Mouse (Mus musculus): ENCODE data around the gene H6pd. TPM values are rescaled to one million over a fixed set of nuclear protein-coding genes. Genes with fewer than 3 reads are reported as not detected.
A peak's percentile ranks its signal among the peaks of the same experiment; 100 is the strongest.

Gene H6pd
- total and polyA plus RNA-seq, 3 experiments, result 17.7 to 38.5 (median 25.1) TPM

- H3K79me2 ChIP-seq (replicated peaks; ENCODE audit: control insufficient read depth, extremely low read depth, insufficient read depth, poor library complexity, severe bottlenecking), result no peaks in the 10 kb centered on the region; the same call in 1 of the 2 replicates
- H3K4me2 ChIP-seq (ENCODE audit: insufficient read depth, low read depth, poor library complexity, severe bottlenecking), result no peak overlapping the region
- H3K9me3 ChIP-seq (replicated peaks; ENCODE audit: low read length), result no peaks in the 10 kb centered on the region
- no peaks in the 10 kb centered on the region for H3K27me3 ChIP-seq (replicated peaks)
- H3K4me3 ChIP-seq (replicated peaks in 1 of 3; ENCODE audit: low read depth in 2 of 3, low read length in 2 of 3, poor library complexity in 1 of 3), result peak overlapping the region in 1 of 3 experiments; percentile 34
- H3K27ac ChIP-seq (ENCODE audit: insufficient read depth, low read depth), result peak overlapping the region; percentile 51
- dilution Hi-C loops (cut with MboI; ENCODE audit: extremely low pct_ligation_motif_present, extremely low pct_unique_long_range_greater_than_20kb, low sequenced_read_pairs), result no loop called here
- no peak for DNase-seq (ENCODE audit: extremely low read depth)
- peaks cover 20 to 81% of the 10 kb centered on the region in 2 experiments for H3K4me1 ChIP-seq (ENCODE audit: control insufficient read depth in 1 of 2, insufficient read depth in 2 of 2)
- no peak for TF ChIP-seq MYC (IDR thresholded peaks at IDR 0.05; ENCODE audit: low read depth, low read length)
- no peak for TF ChIP-seq TCF12 (IDR thresholded peaks at IDR 0.05; ENCODE audit: low read depth, low read length)
- no peak for TF ChIP-seq JUND (conservative IDR thresholded peaks at IDR 0.05; ENCODE audit: low read depth, low read length)
- TF ChIP-seq IRF4 (IDR thresholded peaks at IDR 0.05; ENCODE audit: low read depth, low read length), result peak; percentile 18; the same call in 1 of the 2 replicates
- no peak for TF ChIP-seq EP300 (IDR thresholded peaks at IDR 0.05; ENCODE audit: low read length)
- TF ChIP-seq MAZ (IDR thresholded peaks at IDR 0.05; ENCODE audit: low read depth, low read length), result no peak
- no peak for TF ChIP-seq RCOR1 (conservative IDR thresholded peaks at IDR 0.05; ENCODE audit: low read depth, low read length)
- TF ChIP-seq ELF1 (IDR thresholded peaks at IDR 0.05; ENCODE audit: low read depth, low read length), result no peak
- no peak for TF ChIP-seq CTCF (conservative IDR thresholded peaks at IDR 0.05 in 1 of 2, IDR thresholded peaks at IDR 0.05 in 1 of 2; ENCODE audit: low read depth in 2 of 2, low read length in 2 of 2)
- no peak for TF ChIP-seq SIN3A (IDR thresholded peaks at IDR 0.05; ENCODE audit: low read length)
- TF ChIP-seq CHD2 (IDR thresholded peaks at IDR 0.05; ENCODE audit: low read length), result peak; percentile 58; the same call in 1 of the 2 replicates
- TF ChIP-seq POLR2AphosphoS2 (IDR thresholded peaks at IDR 0.05; ENCODE audit: low read depth, low read length), result no peak
- TF ChIP-seq USF1 (IDR thresholded peaks at IDR 0.05; ENCODE audit: low read depth, low read length), result peak; percentile 26; the same call in 1 of the 2 replicates
- TF ChIP-seq NELFE (IDR thresholded peaks at IDR 0.05; ENCODE audit: low read depth, low read length), result no peak
- 0 out of 2 replicates have a peak, but pooled peaks have one; percentile 7 for TF ChIP-seq UBTF (IDR thresholded peaks at IDR 0.05; ENCODE audit: low read depth, low read length)
- no peak overlapping the region for H3K9ac ChIP-seq (ENCODE audit: insufficient read depth, low read depth)
- peaks cover 31 to 68% of the 10 kb centered on the region in 2 experiments for H3K36me3 ChIP-seq (replicated peaks in 1 of 2; ENCODE audit: control insufficient read depth in 1 of 2, insufficient read depth in 1 of 2, low read length in 1 of 2)
- in situ Hi-C loops (cut with MboI; ENCODE audit: low pct_ligation_motif_present, low pct_unique_long_range_greater_than_20kb, low sequenced_read_pairs), result no loop called here
These were observed 18.4 kb downstream of the H6pd start for GRCm38 (mm10) chr4:149990212-149990953.

GRCm38 (mm10) chr4:149988931-149989556, 19.8 kb downstream of the H6pd start:
- dilution Hi-C loops (cut with MboI; ENCODE audit: extremely low pct_ligation_motif_present, extremely low pct_unique_long_range_greater_than_20kb, low sequenced_read_pairs), result no loop called here
- peak overlapping the region; percentile 75 for H3K27ac ChIP-seq (ENCODE audit: insufficient read depth, low read depth)
- DNase-seq (ENCODE audit: extremely low read depth), result peak; percentile 97
- peaks cover 36 to 69% of the 10 kb centered on the region in 2 experiments for H3K36me3 ChIP-seq (replicated peaks in 1 of 2; ENCODE audit: control insufficient read depth in 1 of 2, insufficient read depth in 1 of 2, low read length in 1 of 2)
- H3K9me3 ChIP-seq (replicated peaks; ENCODE audit: low read length), result no peaks in the 10 kb centered on the region
- H3K4me2 ChIP-seq (ENCODE audit: insufficient read depth, low read depth, poor library complexity, severe bottlenecking), result peak overlapping the region; percentile 74
- no peaks in the 10 kb centered on the region for H3K27me3 ChIP-seq (replicated peaks)
- H3K4me3 ChIP-seq (replicated peaks in 1 of 3; ENCODE audit: low read depth in 2 of 3, low read length in 2 of 3, poor library complexity in 1 of 3), result no peak overlapping the region
- H3K9ac ChIP-seq (ENCODE audit: insufficient read depth, low read depth), result peak overlapping the region; percentile 39; the same call in 1 of the 2 replicates
- peaks cover 20 to 71% of the 10 kb centered on the region in 2 experiments for H3K4me1 ChIP-seq (ENCODE audit: control insufficient read depth in 1 of 2, insufficient read depth in 2 of 2)
- in situ Hi-C loops (cut with MboI; ENCODE audit: low pct_ligation_motif_present, low pct_unique_long_range_greater_than_20kb, low sequenced_read_pairs), result no loop called here
- no peaks in the 10 kb centered on the region; the same call in 1 of the 2 replicates for H3K79me2 ChIP-seq (replicated peaks; ENCODE audit: control insufficient read depth, extremely low read depth, insufficient read depth, poor library complexity, severe bottlenecking)
- TF ChIP-seq USF2 (conservative IDR thresholded peaks at IDR 0.05; ENCODE audit: low read depth, low read length) (no peak), GABPA (IDR thresholded peaks at IDR 0.05; ENCODE audit: insufficient replicate concordance, low read depth, low read length) (no peak), USF1 (IDR thresholded peaks at IDR 0.05; ENCODE audit: low read depth, low read length) (no peak), ZKSCAN1 (IDR thresholded peaks at IDR 0.05; ENCODE audit: borderline replicate concordance, low read depth, low read length) (no peak), EP300 (IDR thresholded peaks at IDR 0.05; ENCODE audit: low read length) (peak; percentile 90), CHD1 (IDR thresholded peaks at IDR 0.05; ENCODE audit: low read depth, low read length) (no peak), MYC (IDR thresholded peaks at IDR 0.05; ENCODE audit: low read depth, low read length) (peak; percentile 62; the same call in 1 of the 2 replicates), MXI1 (IDR thresholded peaks at IDR 0.05; ENCODE audit: low read depth, low read length) (no peak; the same call in 1 of the 2 replicates), TBP (conservative IDR thresholded peaks at IDR 0.05; ENCODE audit: low read depth, low read length) (no peak), POLR2A (IDR thresholded peaks at IDR 0.05; ENCODE audit: low read depth, low read length) (peak; percentile 46; the same call in 1 of the 2 replicates), NELFE (IDR thresholded peaks at IDR 0.05; ENCODE audit: low read depth, low read length) (no peak), ELF1 (IDR thresholded peaks at IDR 0.05; ENCODE audit: low read depth, low read length) (peak; percentile 69; the same call in 1 of the 2 replicates), KAT2A (IDR thresholded peaks at IDR 0.05; ENCODE audit: insufficient replicate concordance, low read length) (no peak), NRF1 (IDR thresholded peaks at IDR 0.05; ENCODE audit: low read depth, low read length) (0 out of 2 replicates have a peak, but pooled peaks have one; percentile 27), ETS1 (conservative IDR thresholded peaks at IDR 0.05; ENCODE audit: low read depth, low read length) (peak; percentile 99), BHLHE40 (IDR thresholded peaks at IDR 0.05; ENCODE audit: low read depth, low read length) (peak; percentile 82), JUN (IDR thresholded peaks at IDR 0.05; ENCODE audit: insufficient read depth, low read depth, low read length) (no peak), ZMIZ1 (IDR thresholded peaks at IDR 0.05; ENCODE audit: low read depth, low read length) (no peak), HCFC1 (IDR thresholded peaks at IDR 0.05; ENCODE audit: low read depth, low read length) (no peak; the same call in 1 of the 2 replicates), IRF4 (IDR thresholded peaks at IDR 0.05; ENCODE audit: low read depth, low read length) (peak; percentile 84)

All from CH12.LX (cell line).